Mouse (Mus musculus) liver, postnatal 0 days (tissue): Measurements from ENCODE around the gene Syde2. TPM values are rescaled to one million over a fixed set of nuclear protein-coding genes. Genes with fewer than 3 reads are reported as not detected.

ENCODE experiments used
- ATAC-seq: fragments of 200-750 bp; cut with Nextera tagmentation; 2 replicates; pipeline ENCODE4 v1.8.0; 2017; ENCODE audit warnings: mild to moderate bottlenecking, moderate library complexity
- DNase-seq: peaks from one replicate; pipeline ENCODE4 v3.0.0-alpha.2; 2016
- H3K27ac ChIP-seq: fragments of 300-500 bp; sonication (generic); 2 replicates; pipeline ENCODE4 v1.5.1; 2014; ENCODE audit warnings: antibody characterized with exemption, moderate library complexity, mild to moderate bottlenecking, low read depth
- H3K27me3 ChIP-seq: fragments of 300-500 bp; sonication (generic); 2 replicates; pipeline ENCODE4 v1.6.1; 2014; ENCODE audit warnings: low read length, control low read depth, mixed read lengths; ENCODE audit not compliant: insufficient read depth
- H3K36me3 ChIP-seq: fragments of 300-500 bp; sonication (generic); replicated peaks from 2 replicates; pipeline ENCODE4 v1.6.1; 2014; ENCODE audit warnings: mild to moderate bottlenecking, control low read depth, low read length, moderate library complexity, mixed read lengths; ENCODE audit not compliant: insufficient read depth
- H3K4me1 ChIP-seq: fragments of 300-500 bp; sonication (generic); 2 replicates; pipeline ENCODE4 v1.6.1; 2014; ENCODE audit warnings: antibody characterized with exemption, mild to moderate bottlenecking, control low read depth; ENCODE audit not compliant: insufficient read depth
- H3K4me2 ChIP-seq: fragments of 300-500 bp; sonication (generic); 2 replicates; pipeline ENCODE4 v1.6.1; 2014; ENCODE audit warnings: low read depth, mild to moderate bottlenecking, low read length, moderate library complexity, mixed read lengths
- H3K4me3 ChIP-seq: fragments of 300-500 bp; sonication (generic); 2 replicates; pipeline ENCODE4 v1.5.1; 2014; ENCODE audit warnings: low read depth, low read length
- H3K9ac ChIP-seq: fragments of 300-500 bp; sonication (generic); replicated peaks from 2 replicates; pipeline ENCODE4 v1.6.1; 2014; ENCODE audit warnings: mild to moderate bottlenecking, moderate library complexity
- H3K9me3 ChIP-seq: fragments of 300-500 bp; sonication (generic); 2 replicates; pipeline ENCODE4 v1.6.1; 2016; ENCODE audit warnings: mild to moderate bottlenecking, control low read depth, low read length, mixed read lengths
- CTCF ChIP-seq: sonication (generic); IDR thresholded peaks from 2 replicates; pipeline ENCODE4 v1.5.1; 2016; ENCODE audit warnings: antibody characterized with exemption, low read depth
- EP300 ChIP-seq: IDR thresholded peaks from 2 replicates; pipeline ENCODE4 v1.6.1; 2016; ENCODE audit warnings: antibody characterized with exemption, low read depth, mild to moderate bottlenecking
- WGBS: fragments of 180-500 bp; shearing (Covaris S2); extraction: QIAGEN DNeasy Blood & Tissue Kit; methylation state at CpG from one replicate; pipeline ENCODE4 v1.1.7; 2014; ENCODE audit not compliant: insufficient replicate concordance; 5-methylcytosine and 5-hydroxymethylcytosine counted together
- polyA plus RNA-seq: library from polyadenylated mRNA; unstranded; fragments of >200 nt; fragmentation: Nextera tagmentation; extraction: Ambion mirVana; gene quantifications from 2 replicates; pipeline ENCODE4 v1.2.1, GENCODE M21; 2015

Syde2 gene
- polyA plus RNA-seq, 1 experiment from 2014 or later: 0.47 TPM

DNA sequence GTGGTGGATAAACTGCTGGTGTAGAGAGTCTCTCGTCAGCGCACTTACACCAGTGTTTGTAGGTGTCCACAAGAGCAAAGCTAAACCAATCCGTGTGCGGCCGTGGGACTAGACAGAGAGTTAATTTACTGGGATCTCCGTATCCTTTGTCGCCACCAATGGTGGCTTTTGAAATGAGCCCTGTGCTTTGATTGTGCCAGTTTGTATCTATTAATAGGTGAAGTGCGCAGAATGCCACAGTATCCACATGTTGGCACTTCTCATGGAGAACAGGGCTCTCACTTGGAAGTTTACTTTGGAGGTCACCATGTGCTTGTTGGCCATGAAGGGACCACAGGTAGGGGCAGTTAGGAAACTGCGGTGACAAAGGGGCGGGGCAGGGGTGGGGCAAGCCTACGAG lies 53.7 kb downstream of the Syde2 start:
- no peak for TF ChIP-seq EP300
- no peak for TF ChIP-seq CTCF
- ATAC-seq: no peak
- H3K9me3 ChIP-seq: 0 out of 2 replicates have a peak, but pooled peaks cover 2% of the 10 kb centered on the region
- 87% methylated on average over 11 of the region's 11 CpGs for WGBS
- no peaks in the 10 kb centered on the region for H3K36me3 ChIP-seq
- H3K4me3 ChIP-seq: no peak overlapping the region
- no peaks in the 10 kb centered on the region; the same call in none of the 2 replicates for H3K4me1 ChIP-seq
- DNase-seq: no peak
- H3K27ac ChIP-seq: no peak overlapping the region
- H3K9ac ChIP-seq: no peak overlapping the region
- no peaks in the 10 kb centered on the region for H3K27me3 ChIP-seq
- H3K4me2 ChIP-seq: no peak overlapping the region

DNA sequence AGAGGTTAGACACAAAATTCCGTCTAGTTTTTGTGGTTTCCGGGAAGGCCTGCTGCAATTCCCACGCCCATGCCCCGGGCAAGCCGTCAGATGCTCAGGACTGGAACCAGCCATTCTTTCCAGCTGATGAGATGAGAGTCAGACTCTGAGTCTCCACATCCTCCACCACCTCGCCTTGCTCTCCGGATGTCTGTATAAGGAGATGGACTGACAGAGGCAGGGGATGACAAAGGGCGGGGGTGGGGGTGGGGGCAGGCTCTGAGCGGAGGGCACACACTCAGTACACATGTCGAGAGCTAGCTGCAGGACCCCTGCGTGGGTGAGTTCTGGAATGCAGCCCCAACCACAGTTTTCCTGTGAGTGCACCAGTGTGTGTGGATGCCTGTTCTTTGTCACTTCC lies 57.3 kb downstream of the Syde2 start:
- Histone ChIP-seq H3K9ac (no peak overlapping the region), H3K4me3 (no peak overlapping the region), H3K27ac (no peak overlapping the region), H3K9me3 (no peaks in the 10 kb centered on the region), H3K4me2 (no peak overlapping the region), H3K27me3 (no peaks in the 10 kb centered on the region), H3K36me3 (no peaks in the 10 kb centered on the region), H3K4me1 (peaks cover 2% of the 10 kb centered on the region)
- ATAC-seq (no peak), DNase-seq (no peak)
- no peak for TF ChIP-seq EP300
- no peak for TF ChIP-seq CTCF
- 33% methylated on average over 11 of the region's 11 CpGs for WGBS

DNA sequence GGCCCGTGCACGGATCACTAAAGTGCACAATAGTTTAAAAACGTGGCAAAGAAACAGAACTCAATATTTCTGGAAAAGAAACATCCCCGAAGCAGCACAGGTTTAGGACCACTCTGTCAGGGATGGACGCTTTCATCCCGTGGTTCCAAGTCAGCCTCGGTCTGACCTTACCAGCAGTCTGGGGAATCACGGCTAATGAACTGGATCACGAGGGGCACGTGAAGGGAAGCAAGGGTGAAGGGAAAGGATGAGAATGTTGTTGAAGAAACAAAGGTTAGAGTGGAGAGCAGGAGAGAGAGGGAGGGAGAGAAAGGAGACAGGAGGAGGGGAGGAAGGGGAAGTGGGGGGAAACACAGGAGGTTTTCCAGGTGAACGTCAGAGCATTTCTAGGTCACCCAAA lies 58.4 kb downstream of the Syde2 start:
- peaks cover 2% of the 10 kb centered on the region for H3K4me1 ChIP-seq
- DNase-seq (no peak), ATAC-seq (no peak)
- H3K27ac ChIP-seq: no peak overlapping the region
- H3K4me2 ChIP-seq: no peak overlapping the region
- no peaks in the 10 kb centered on the region for H3K36me3 ChIP-seq
- TF ChIP-seq CTCF: no peak
- no peak for TF ChIP-seq EP300
- H3K9me3 ChIP-seq: no peaks in the 10 kb centered on the region
- WGBS: 75% methylated on average over 11 of the region's 11 CpGs
- H3K4me3 ChIP-seq: no peak overlapping the region
- H3K9ac ChIP-seq: no peak overlapping the region
- no peaks in the 10 kb centered on the region for H3K27me3 ChIP-seq

DNA sequence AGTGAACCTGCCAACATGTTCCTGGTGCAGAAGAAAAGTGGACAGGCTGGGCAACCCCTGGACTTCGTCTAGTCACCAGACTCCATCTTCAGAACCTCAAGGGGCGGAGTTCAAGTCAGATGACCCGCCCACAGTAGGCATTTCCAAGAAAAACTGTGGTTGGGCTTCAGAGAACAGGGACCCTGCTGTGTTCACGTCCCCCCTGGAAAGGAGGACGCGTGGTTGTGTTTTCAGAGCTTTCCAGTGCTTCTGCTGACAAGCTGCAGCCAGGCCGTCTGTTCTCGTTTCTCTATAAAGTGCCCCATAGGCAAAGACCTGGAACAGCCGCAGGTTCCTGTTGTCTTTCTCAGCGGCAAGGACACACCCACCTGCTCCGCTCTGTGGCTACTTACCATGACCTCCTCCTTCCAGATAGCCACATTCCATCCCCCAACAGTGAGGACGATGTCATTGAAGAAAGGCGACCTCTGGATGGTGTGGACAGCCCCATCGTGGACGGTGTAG lies 60.1 kb downstream of the Syde2 start:
- no peaks in the 10 kb centered on the region for H3K27me3 ChIP-seq
- peaks cover 2% of the 10 kb centered on the region for H3K4me1 ChIP-seq
- TF ChIP-seq EP300: no peak
- H3K36me3 ChIP-seq: no peaks in the 10 kb centered on the region
- no peaks in the 10 kb centered on the region for H3K9me3 ChIP-seq
- peak overlapping the region; percentile 19; the same call in 1 of the 2 replicates for H3K4me3 ChIP-seq
- peak; percentile 41 for DNase-seq
- H3K9ac ChIP-seq: no peak overlapping the region
- no peak overlapping the region for H3K27ac ChIP-seq
- 17% methylated on average over 15 of the region's 15 CpGs for WGBS
- peak; percentile 45 for ATAC-seq
- peak overlapping the region; percentile 69 for H3K4me2 ChIP-seq

DNA sequence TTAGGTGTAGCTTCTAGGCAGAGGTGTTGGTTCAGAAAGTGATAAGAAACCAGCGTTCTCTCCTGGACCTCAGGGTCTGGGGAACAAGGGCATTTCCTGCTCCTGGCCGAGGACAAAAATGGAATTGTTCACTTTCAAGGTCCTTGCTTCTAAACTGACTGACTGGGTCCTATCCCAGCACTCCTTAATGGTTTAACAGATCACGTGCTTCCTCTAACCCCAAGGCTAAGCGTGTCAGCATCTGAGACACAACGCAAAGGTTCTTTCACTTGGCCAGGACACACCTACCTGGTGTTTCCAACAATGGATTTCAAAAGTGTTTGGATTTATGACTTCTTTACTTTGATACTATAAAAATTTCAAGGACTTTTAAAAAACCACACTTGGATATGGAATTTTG lies 62.3 kb downstream of the Syde2 start:
- H3K27me3 ChIP-seq: no peaks in the 10 kb centered on the region
- no peaks in the 10 kb centered on the region for H3K9me3 ChIP-seq
- ATAC-seq (no peak), DNase-seq (no peak)
- no peak overlapping the region for H3K4me3 ChIP-seq
- 61% methylated on average over 5 of the region's 5 CpGs for WGBS
- H3K4me1 ChIP-seq: peaks cover 2% of the 10 kb centered on the region
- H3K4me2 ChIP-seq: no peak overlapping the region
- no peaks in the 10 kb centered on the region for H3K36me3 ChIP-seq
- no peak overlapping the region for H3K9ac ChIP-seq
- TF ChIP-seq EP300 (no peak), CTCF (no peak)
- no peak overlapping the region for H3K27ac ChIP-seq

DNA sequence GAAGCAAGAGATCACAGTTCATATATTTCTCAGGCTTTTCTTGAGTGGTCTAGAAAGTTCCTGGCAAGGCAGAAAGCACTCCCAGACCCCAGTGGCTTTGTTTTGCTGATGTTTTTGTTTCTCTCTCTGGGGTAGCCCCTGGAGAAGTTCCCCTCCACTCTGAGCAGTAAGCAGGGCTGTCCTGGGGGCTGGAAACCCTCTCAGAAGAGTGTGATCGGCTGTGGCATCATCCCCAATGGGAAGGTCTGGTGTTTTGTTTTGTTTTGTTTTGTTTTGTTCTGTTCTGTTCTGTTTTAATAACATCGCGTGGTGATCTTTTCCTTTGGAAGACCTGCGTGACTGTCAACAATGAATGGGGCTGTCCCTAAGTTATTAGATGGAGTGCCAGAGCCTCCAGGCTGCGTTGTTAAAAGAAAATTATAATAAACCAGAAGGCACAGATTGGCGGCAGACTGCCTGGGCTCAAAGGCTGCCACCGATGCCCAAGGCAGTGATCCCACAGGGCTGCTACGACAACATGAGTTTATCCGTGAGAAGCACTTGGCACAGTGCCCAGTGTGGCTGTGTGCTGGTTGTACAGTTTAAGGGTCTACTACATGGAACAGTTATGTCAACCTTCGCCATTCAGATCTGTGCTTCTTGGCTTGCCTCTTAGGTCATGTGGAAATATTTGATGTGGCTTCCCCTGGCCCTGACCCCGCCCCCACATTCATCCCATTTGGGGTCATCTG lies 63.8 kb downstream of the Syde2 start:
- ATAC-seq (no peak), DNase-seq (peak; percentile 24)
- Histone ChIP-seq H3K4me2 (no peak overlapping the region), H3K36me3 (no peaks in the 10 kb centered on the region), H3K27me3 (no peaks in the 10 kb centered on the region), H3K27ac (no peak overlapping the region), H3K9ac (no peak overlapping the region), H3K4me1 (peaks cover 2% of the 10 kb centered on the region), H3K4me3 (no peak overlapping the region), H3K9me3 (no peaks in the 10 kb centered on the region)
- WGBS: 70% methylated on average over 11 of the region's 11 CpGs
- TF ChIP-seq EP300: no peak
- TF ChIP-seq CTCF: no peak
